Mouse (Mus musculus): ENCODE measurements around the gene Fra10ac1. TPM values are rescaled to one million over a fixed set of nuclear protein-coding genes. Genes with fewer than 3 reads are reported as not detected.
A peak's percentile ranks its signal among the peaks of the same experiment; 100 is the strongest.

Fra10ac1 gene
- total RNA-seq, 2 experiments from 2014 or later = 10.5 to 15.7 TPM

DNA sequence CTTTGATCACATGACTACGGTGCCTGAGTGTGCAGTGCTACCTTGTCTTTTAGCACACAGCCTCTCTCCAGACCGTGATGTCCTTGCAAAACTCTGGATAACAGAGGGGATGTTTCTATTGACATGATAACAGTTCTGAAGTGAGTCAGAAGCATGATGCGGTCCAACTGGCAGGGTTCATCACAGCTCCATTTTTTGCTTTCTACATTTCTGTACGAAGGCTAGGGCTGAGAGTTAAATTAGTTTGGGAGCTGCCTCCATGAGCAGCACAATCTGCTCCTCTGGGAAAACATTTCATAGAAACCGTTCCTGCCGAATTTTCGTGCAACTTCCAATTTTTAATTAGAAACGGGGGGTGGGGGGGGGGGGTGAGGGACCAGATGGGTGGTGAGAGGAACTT is 25.7 kb upstream of the Fra10ac1 start:
- intact Hi-C loops (cut with DNase I) = loop anchor here (1.0 kb wide), 1 partner anchor 103 kb away; no protein-coding TSS in a partner anchor
- Histone ChIP-seq H3K4me3 (no peak overlapping the region), H3K27ac (no peak overlapping the region)
- no peak for DNase-seq
- no peak for TF ChIP-seq CTCF (IDR thresholded peaks at IDR 0.05)

GRCm38 (mm10) chr19:38246177-38246622 is 22.2 kb upstream of the Fra10ac1 start:
- no peak for TF ChIP-seq CTCF (IDR thresholded peaks at IDR 0.05)
- Histone ChIP-seq H3K27ac (no peak overlapping the region), H3K4me3 (no peak overlapping the region)
- intact Hi-C loops (cut with DNase I) = no loop called here
- DNase-seq = no peak

GRCm38 (mm10) chr19:38245361-38246176 is 21.6 kb upstream of the Fra10ac1 start:
- intact Hi-C loops (cut with DNase I) = no loop called here
- no peak for TF ChIP-seq CTCF (IDR thresholded peaks at IDR 0.05)
- no peak for DNase-seq
- H3K4me3 ChIP-seq = peak overlapping the region; percentile 1; the same call in 1 of the 2 replicates
- H3K27ac ChIP-seq = no peak overlapping the region

GRCm38 (mm10) chr19:38244748-38245147 is 20.8 kb upstream of the Fra10ac1 start:
- no peak overlapping the region for H3K4me3 ChIP-seq
- TF ChIP-seq CTCF (IDR thresholded peaks at IDR 0.05) = no peak
- H3K27ac ChIP-seq = no peak overlapping the region
- no peak for DNase-seq
- intact Hi-C loops (cut with DNase I) = no loop called here

- DNase-seq = no peak
- Histone ChIP-seq H3K27ac (no peak overlapping the region), H3K4me3 (no peak overlapping the region)
- no peak for TF ChIP-seq CTCF (IDR thresholded peaks at IDR 0.05)
- intact Hi-C loops (cut with DNase I) = no loop called here
Observed at GRCm38 (mm10) chr19:38242314-38242852, 18.4 kb upstream of the Fra10ac1 start.

GRCm38 (mm10) chr19:38238213-38238951 is 14.4 kb upstream of the Fra10ac1 start:
- Histone ChIP-seq H3K27ac (no peak overlapping the region), H3K4me3 (no peak overlapping the region)
- TF ChIP-seq CTCF (IDR thresholded peaks at IDR 0.05) = no peak
- intact Hi-C loops (cut with DNase I) = no loop called here
- DNase-seq = no peak

GRCm38 (mm10) chr19:38237834-38238212 is 13.9 kb upstream of the Fra10ac1 start:
- no peak for TF ChIP-seq CTCF (IDR thresholded peaks at IDR 0.05)
- intact Hi-C loops (cut with DNase I) = no loop called here
- no peak for DNase-seq
- Histone ChIP-seq H3K4me3 (no peak overlapping the region), H3K27ac (no peak overlapping the region)

GRCm38 (mm10) chr19:38236526-38236925 is 12.6 kb upstream of the Fra10ac1 start:
- Histone ChIP-seq H3K27ac (no peak overlapping the region), H3K4me3 (no peak overlapping the region)
- DNase-seq = no peak
- no peak for TF ChIP-seq CTCF (IDR thresholded peaks at IDR 0.05)
- intact Hi-C loops (cut with DNase I) = no loop called here

GRCm38 (mm10) chr19:38232516-38232915 is 8.6 kb upstream of the Fra10ac1 start:
- intact Hi-C loops (cut with DNase I) = no loop called here
- TF ChIP-seq CTCF (IDR thresholded peaks at IDR 0.05) = no peak
- no peak overlapping the region for H3K27ac ChIP-seq
- no peak for DNase-seq
- no peak overlapping the region for H3K4me3 ChIP-seq

GRCm38 (mm10) chr19:38232087-38232486 is 8.1 kb upstream of the Fra10ac1 start:
- no peak overlapping the region for H3K27ac ChIP-seq
- TF ChIP-seq CTCF (IDR thresholded peaks at IDR 0.05) = no peak
- intact Hi-C loops (cut with DNase I) = no loop called here
- H3K4me3 ChIP-seq = no peak overlapping the region
- no peak for DNase-seq

- no peak overlapping the region for H3K4me3 ChIP-seq
- H3K27ac ChIP-seq = no peak overlapping the region
- peak; percentile 14; the same call in 1 of the 2 replicates for TF ChIP-seq CTCF (IDR thresholded peaks at IDR 0.05)
- intact Hi-C loops (cut with DNase I) = loop anchor here (10.0 kb wide), 1 partner anchor 586 kb away; the partner anchor contains the start of gene Noc3l
- DNase-seq = no peak
Observed at GRCm38 (mm10) chr19:38228699-38229098, 4.7 kb upstream of the Fra10ac1 start.

GRCm38 (mm10) chr19:38224685-38225060 is 717 bp upstream of the Fra10ac1 start:
- H3K27ac ChIP-seq = peak overlapping the region; percentile 91
- peak overlapping the region; percentile 85 for H3K4me3 ChIP-seq
- TF ChIP-seq CTCF (IDR thresholded peaks at IDR 0.05) = no peak
- intact Hi-C loops (cut with DNase I) = loop anchor here (10.0 kb wide), 1 partner anchor 590 kb away; the partner anchor contains the start of gene Noc3l
- no peak for DNase-seq

Measured in gastrocnemius, adult 2 months (tissue).